Comparison of ENCODE assay signal across 20 mouse cellular contexts in the genomic region with DNA sequence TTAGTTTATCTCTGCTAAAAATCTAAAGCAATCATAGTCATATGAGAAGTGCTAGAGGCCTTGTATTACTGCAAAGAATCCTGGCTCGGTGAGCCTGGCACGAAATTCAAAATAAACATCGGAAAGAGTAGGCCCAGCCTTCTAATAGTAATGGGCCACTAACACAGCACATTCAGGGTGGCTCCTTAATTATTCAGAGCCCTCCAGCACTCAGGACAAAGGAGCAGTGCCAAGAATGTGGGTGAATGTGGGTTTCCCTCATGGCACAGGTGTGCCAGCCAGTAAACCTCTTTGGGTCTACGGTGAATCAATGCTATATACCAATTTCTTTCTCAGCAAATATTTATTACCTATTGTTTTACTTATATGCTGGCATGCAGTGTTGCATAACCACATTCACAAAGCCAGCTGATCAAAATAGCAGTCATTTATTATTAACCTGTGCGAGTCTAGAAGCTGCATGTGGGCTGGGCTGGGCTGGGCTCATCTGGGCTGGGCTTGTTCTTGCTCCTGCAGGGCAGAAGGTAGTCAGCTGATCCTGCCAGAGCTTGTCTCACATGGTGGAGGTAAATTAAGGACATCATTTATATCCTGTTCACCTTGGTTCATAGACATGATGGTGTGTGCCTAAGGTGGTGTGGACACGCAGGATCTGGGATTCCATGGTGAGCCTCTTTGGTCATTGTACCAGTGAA. TPM values are rescaled to one million over a fixed set of nuclear protein-coding genes. Genes with fewer than 3 reads are reported as not detected.
DNase-seq lines count a peak whose midpoint lies in the region; ATAC-seq lines count a peak whose summit lies in the region.
"Had no signal": no experiment of that assay in that cellular context is flagged by ENCODE, and none has a peak within 500 bp of the region (broad histone marks: within the 10 kb centered on the region; RNA-seq: fewer than 3 reads in every experiment).

No protein-coding gene starts in this region.

- 69% methylated on average over 6 of the region's 6 CpGs for WGBS in intestine, embryonic 16.5 days
- 71% methylated on average over 6 of the region's 6 CpGs for WGBS in kidney, embryonic 15.5 days
- 91% methylated on average over 6 of the region's 6 CpGs for WGBS in forebrain, embryonic 13.5 days
- 83% methylated on average over 6 of the region's 6 CpGs for whole genome bisulfite sequencing in forebrain, embryonic 14.5 days
- 80% methylated on average over 6 of the region's 6 CpGs for WGBS in liver, embryonic 12.5 days (ENCODE audit: insufficient replicate concordance)

- H3K27ac ChIP-seq in intestine, embryonic 16.5 days (ENCODE audit: low read length), result no peak overlapping the region
- no peak overlapping the region for H3K27ac ChIP-seq in kidney, embryonic 15.5 days
- H3K27ac ChIP-seq in forebrain, embryonic 13.5 days, result no peak overlapping the region
- H3K27ac ChIP-seq in forebrain, embryonic 14.5 days (ENCODE audit: low read depth, low read length), result no peak overlapping the region
- no peak overlapping the region for H3K27ac ChIP-seq in liver, embryonic 12.5 days
- H3K27ac ChIP-seq: embryonic facial prominence, embryonic 10.5 days; forebrain, embryonic 10.5 days; heart, embryonic 15.5 days; hindbrain, embryonic 13.5 days; midbrain, embryonic 12.5 days; neural tube, embryonic 15.5 days had no signal

- no peak overlapping the region for H3K4me3 ChIP-seq in intestine, embryonic 16.5 days (ENCODE audit: low read length)
- no peak overlapping the region for H3K4me3 ChIP-seq in kidney, embryonic 15.5 days (replicated peaks)
- no peak overlapping the region for H3K4me3 ChIP-seq in forebrain, embryonic 13.5 days
- H3K4me3 ChIP-seq in forebrain, embryonic 14.5 days (ENCODE audit: low read depth, low read length), result no peak overlapping the region
- no peak overlapping the region for H3K4me3 ChIP-seq in liver, embryonic 12.5 days
- H3K4me3 ChIP-seq: embryonic facial prominence, embryonic 10.5 days; forebrain, embryonic 10.5 days; heart, embryonic 15.5 days; hindbrain, embryonic 13.5 days; midbrain, embryonic 12.5 days; neural tube, embryonic 15.5 days had no signal

- no peaks in the 10 kb centered on the region for H3K4me1 ChIP-seq in intestine, embryonic 16.5 days (ENCODE audit: control insufficient read depth, insufficient read depth, low read length)
- H3K4me1 ChIP-seq in kidney, embryonic 15.5 days, result no peaks in the 10 kb centered on the region
- no peaks in the 10 kb centered on the region; the same call in 1 of the 2 replicates for H3K4me1 ChIP-seq in forebrain, embryonic 13.5 days
- no peaks in the 10 kb centered on the region for H3K4me1 ChIP-seq in forebrain, embryonic 14.5 days (ENCODE audit: control insufficient read depth, insufficient read depth, low read length)
- no peaks in the 10 kb centered on the region for H3K4me1 ChIP-seq in liver, embryonic 12.5 days
- H3K4me1 ChIP-seq: embryonic facial prominence, embryonic 10.5 days; forebrain, embryonic 10.5 days; heart, embryonic 15.5 days; hindbrain, embryonic 13.5 days; midbrain, embryonic 12.5 days had no signal

- ATAC-seq in intestine, embryonic 16.5 days, result peak; percentile 67
- ATAC-seq in kidney, embryonic 15.5 days (replicated peaks; ENCODE audit: low FRiP score), result 0 out of 2 replicates have a peak, but pooled peaks have one; percentile 49
- ATAC-seq in forebrain, embryonic 13.5 days, result no peak
- no peak for ATAC-seq in forebrain, embryonic 14.5 days
- no peak for ATAC-seq in liver, embryonic 12.5 days

- peak; percentile 88 for DNase-seq in gonadal fat pad, adult 2 months (ENCODE audit: low read depth)
- peak; percentile 68 to 83 for DNase-seq in kidney, postnatal 36 days
- no peak for DNase-seq in forebrain, embryonic 14.5 days (ENCODE audit: low spot score)
- DNase-seq: adrenal gland, adult 2 months; cerebellum, adult 11 months; cerebellum, postnatal 10 days; heart, adult 18-20 months; heart, postnatal 36 days; lung, postnatal 10 days had no signal

- H3K4me2 ChIP-seq in intestine, embryonic 16.5 days (ENCODE audit: low read depth, low read length), result no peak overlapping the region
- H3K4me2 ChIP-seq in kidney, embryonic 15.5 days, result no peak overlapping the region
- H3K4me2 ChIP-seq in forebrain, embryonic 13.5 days, result no peak overlapping the region
- H3K4me2 ChIP-seq in forebrain, embryonic 14.5 days (ENCODE audit: low read length), result no peak overlapping the region
- H3K4me2 ChIP-seq in liver, embryonic 12.5 days, result no peak overlapping the region
- H3K4me2 ChIP-seq: heart, embryonic 15.5 days; hindbrain, embryonic 13.5 days; midbrain, embryonic 12.5 days; neural tube, embryonic 15.5 days had no signal

- no peaks in the 10 kb centered on the region; the same call in 1 of the 2 replicates for H3K27me3 ChIP-seq in intestine, embryonic 16.5 days (replicated peaks; ENCODE audit: control insufficient read depth, insufficient read depth, low read length)
- H3K27me3 ChIP-seq in kidney, embryonic 15.5 days, result no peaks in the 10 kb centered on the region
- H3K27me3 ChIP-seq in forebrain, embryonic 13.5 days, result no peaks in the 10 kb centered on the region
- no peaks in the 10 kb centered on the region for H3K27me3 ChIP-seq in forebrain, embryonic 14.5 days (replicated peaks; ENCODE audit: control insufficient read depth, insufficient read depth, low read length)
- no peaks in the 10 kb centered on the region for H3K27me3 ChIP-seq in liver, embryonic 12.5 days (replicated peaks)
- H3K27me3 ChIP-seq: heart, embryonic 15.5 days; hindbrain, embryonic 13.5 days; midbrain, embryonic 12.5 days; neural tube, embryonic 15.5 days had no signal

- no peaks in the 10 kb centered on the region for H3K9me3 ChIP-seq in intestine, embryonic 16.5 days (ENCODE audit: control insufficient read depth, low read length)
- H3K9me3 ChIP-seq in kidney, embryonic 15.5 days (replicated peaks), result no peaks in the 10 kb centered on the region
- no peaks in the 10 kb centered on the region for H3K9me3 ChIP-seq in forebrain, embryonic 13.5 days (replicated peaks)
- no peaks in the 10 kb centered on the region for H3K9me3 ChIP-seq in forebrain, embryonic 14.5 days (replicated peaks; ENCODE audit: control insufficient read depth, low read length)
- no peaks in the 10 kb centered on the region for H3K9me3 ChIP-seq in liver, embryonic 12.5 days (replicated peaks)
- H3K9me3 ChIP-seq: embryonic facial prominence, embryonic 10.5 days; forebrain, embryonic 10.5 days; heart, embryonic 15.5 days; hindbrain, embryonic 13.5 days; midbrain, embryonic 12.5 days; neural tube, embryonic 15.5 days had no signal

- H3K36me3 ChIP-seq in intestine, embryonic 16.5 days (ENCODE audit: control insufficient read depth, insufficient read depth, low read length), result no peaks in the 10 kb centered on the region
- no peaks in the 10 kb centered on the region for H3K36me3 ChIP-seq in kidney, embryonic 15.5 days
- H3K36me3 ChIP-seq in forebrain, embryonic 13.5 days (ENCODE audit: poor library complexity, severe bottlenecking), result no peaks in the 10 kb centered on the region
- no peaks in the 10 kb centered on the region for H3K36me3 ChIP-seq in forebrain, embryonic 14.5 days (ENCODE audit: control insufficient read depth, insufficient read depth, low read length)
- H3K36me3 ChIP-seq in liver, embryonic 12.5 days, result no peaks in the 10 kb centered on the region
- H3K36me3 ChIP-seq: embryonic facial prominence, embryonic 10.5 days; forebrain, embryonic 10.5 days; heart, embryonic 15.5 days; hindbrain, embryonic 13.5 days; midbrain, embryonic 12.5 days; neural tube, embryonic 15.5 days had no signal

- no peak overlapping the region for H3K9ac ChIP-seq in intestine, embryonic 16.5 days (ENCODE audit: low read depth, low read length)
- H3K9ac ChIP-seq in kidney, embryonic 15.5 days, result no peak overlapping the region
- no peak overlapping the region for H3K9ac ChIP-seq in forebrain, embryonic 13.5 days
- no peak overlapping the region for H3K9ac ChIP-seq in forebrain, embryonic 14.5 days (ENCODE audit: low read length)
- H3K9ac ChIP-seq in liver, embryonic 12.5 days, result no peak overlapping the region
- H3K9ac ChIP-seq: heart, embryonic 15.5 days; hindbrain, embryonic 13.5 days; midbrain, embryonic 12.5 days; neural tube, embryonic 15.5 days had no signal

RNA-seq across cellular contexts. Expression of a gene that starts 30.6 kb away (rescaled TPM):
- polyA plus RNA-seq in gonadal fat pad, adult 2 months (2012; rRNA removed), result 5.9 and 6.1 TPM in 2 replicates
- 5.9 and 6.8 TPM in 2 replicates for polyA plus RNA-seq in intestine, embryonic 16.5 days (2015; fragmentation: Nextera tagmentation; extraction: Ambion mirVana)
- polyA plus RNA-seq in kidney, embryonic 15.5 days (2015; fragmentation: Nextera tagmentation; extraction: Ambion mirVana), result 3.9 and 5.1 TPM in 2 replicates
- 3.0 and 3.3 TPM in 2 replicates for polyA plus RNA-seq in forebrain, embryonic 13.5 days (2015; fragmentation: Nextera tagmentation; extraction: Ambion mirVana)
- 5.4 and 6.5 TPM in 2 replicates for polyA plus RNA-seq in forebrain, embryonic 14.5 days (2014; fragmentation: Nextera tagmentation; extraction: Ambion mirVana)
- polyA plus RNA-seq in liver, embryonic 12.5 days (2016; fragmentation: Nextera tagmentation; extraction: Ambion mirVana), result 0.99 and 1.4 TPM in 2 replicates

RNA-seq across cellular contexts. Expression of a gene that starts 45.5 kb away (rescaled TPM):
- 20.1 and 47.6 TPM in 2 replicates for polyA plus RNA-seq in gonadal fat pad, adult 2 months (2012; rRNA removed)
- 0.22 and 0.43 TPM in 2 replicates for polyA plus RNA-seq in intestine, embryonic 16.5 days (2015; fragmentation: Nextera tagmentation; extraction: Ambion mirVana)
- polyA plus RNA-seq in kidney, embryonic 15.5 days (2015; fragmentation: Nextera tagmentation; extraction: Ambion mirVana), result 1.2 and 1.5 TPM in 2 replicates
- 0.08 and 0.09 TPM in 2 replicates for polyA plus RNA-seq in forebrain, embryonic 13.5 days (2015; fragmentation: Nextera tagmentation; extraction: Ambion mirVana)
- polyA plus RNA-seq in forebrain, embryonic 14.5 days (2014; fragmentation: Nextera tagmentation; extraction: Ambion mirVana), result not detected in 2 replicates
- not detected in 2 replicates for polyA plus RNA-seq in liver, embryonic 12.5 days (2016; fragmentation: Nextera tagmentation; extraction: Ambion mirVana)
- polyA plus RNA-seq: embryonic facial prominence, embryonic 10.5 days; forebrain, embryonic 10.5 days; liver, adult 2 months; midbrain, embryonic 12.5 days had no signal

Comparison
In these comparisons a context has a peak if more than half of its experiments do, and no peak if none do; other contexts are left out.
1. ATAC-seq: peak in intestine, embryonic 16.5 days (single experiment) and kidney, embryonic 15.5 days (single experiment); none in forebrain, embryonic 13.5 days (single experiment), forebrain, embryonic 14.5 days (single experiment) and liver, embryonic 12.5 days (single experiment).